Mouse (Mus musculus) forebrain, embryonic 10.5 days (tissue): ENCODE results near the gene Lcn11. TPM values are rescaled to one million over a fixed set of nuclear protein-coding genes. Genes with fewer than 3 reads are reported as not detected.
"Not testable (repeated sequence)": the region's sequence is repeated elsewhere in the genome, so short reads cannot be mapped to it uniquely, and the experiment has no call there.

ENCODE experiments used
- DNase-seq: peaks from one replicate; pipeline ENCODE4 v3.0.0-alpha.2; 2017; ENCODE audit warnings: low spot score; ENCODE audit errors: extremely low spot score
- H3K27ac ChIP-seq: fragments of 300-500 bp; sonication (generic); 2 replicates; pipeline ENCODE4 v1.5.1; 2016; ENCODE audit warnings: mild to moderate bottlenecking
- H3K27me3 ChIP-seq: fragments of 300-500 bp; sonication (generic); 2 replicates; pipeline ENCODE4 v1.6.1; 2016; ENCODE audit warnings: mild to moderate bottlenecking; ENCODE audit not compliant: poor library complexity, severe bottlenecking
- H3K36me3 ChIP-seq: fragments of 300-500 bp; sonication (generic); replicated peaks from 2 replicates; pipeline ENCODE4 v1.6.1; 2016; ENCODE audit warnings: mild to moderate bottlenecking, moderate library complexity
- H3K4me1 ChIP-seq: fragments of 300-500 bp; sonication (generic); 2 replicates; pipeline ENCODE4 v1.6.1; 2016
- H3K4me3 ChIP-seq: fragments of 300-500 bp; sonication (generic); 2 replicates; pipeline ENCODE4 v1.5.1; 2016; ENCODE audit warnings: mild to moderate bottlenecking, moderate library complexity
- H3K9me3 ChIP-seq: fragments of 300-500 bp; sonication (generic); 2 replicates; pipeline ENCODE4 v1.6.1; 2016; ENCODE audit warnings: mild to moderate bottlenecking, moderate library complexity
- WGBS: fragments of 180-500 bp; shearing (Covaris S2); methylation state at CpG from one replicate; pipeline ENCODE4 v1.1.7; 2016; 5-methylcytosine and 5-hydroxymethylcytosine counted together
- polyA plus RNA-seq: library from polyadenylated mRNA; unstranded; fragments of >200 nt; fragmentation: Nextera tagmentation; extraction: Ambion mirVana; gene quantifications from 2 replicates; pipeline ENCODE4 v1.2.1, GENCODE M21; 2016

Lcn11 gene
- polyA plus RNA-seq, 1 experiment from 2014 or later: not detected

- Histone ChIP-seq H3K27ac (no peak within 1 kb of the TSS), H3K27me3 (no peaks in the 10 kb centered on the region), H3K36me3 (no peaks in the 10 kb centered on the region), H3K9me3 (no peaks in the 10 kb centered on the region), H3K4me3 (no peak within 1 kb of the TSS), H3K4me1 (peaks cover 9% of the 10 kb centered on the region)
- WGBS: 86% methylated on average over 3 of the region's 3 CpGs
- no peak for DNase-seq
Observed at GRCm38 (mm10) chr2:25781957-25782356, 5.1 kb downstream of the Lcn11 start, which contains the start of gene Gm13539. Gene Gm13539, plus strand, starts transcription at chr2:25782257.

DNA sequence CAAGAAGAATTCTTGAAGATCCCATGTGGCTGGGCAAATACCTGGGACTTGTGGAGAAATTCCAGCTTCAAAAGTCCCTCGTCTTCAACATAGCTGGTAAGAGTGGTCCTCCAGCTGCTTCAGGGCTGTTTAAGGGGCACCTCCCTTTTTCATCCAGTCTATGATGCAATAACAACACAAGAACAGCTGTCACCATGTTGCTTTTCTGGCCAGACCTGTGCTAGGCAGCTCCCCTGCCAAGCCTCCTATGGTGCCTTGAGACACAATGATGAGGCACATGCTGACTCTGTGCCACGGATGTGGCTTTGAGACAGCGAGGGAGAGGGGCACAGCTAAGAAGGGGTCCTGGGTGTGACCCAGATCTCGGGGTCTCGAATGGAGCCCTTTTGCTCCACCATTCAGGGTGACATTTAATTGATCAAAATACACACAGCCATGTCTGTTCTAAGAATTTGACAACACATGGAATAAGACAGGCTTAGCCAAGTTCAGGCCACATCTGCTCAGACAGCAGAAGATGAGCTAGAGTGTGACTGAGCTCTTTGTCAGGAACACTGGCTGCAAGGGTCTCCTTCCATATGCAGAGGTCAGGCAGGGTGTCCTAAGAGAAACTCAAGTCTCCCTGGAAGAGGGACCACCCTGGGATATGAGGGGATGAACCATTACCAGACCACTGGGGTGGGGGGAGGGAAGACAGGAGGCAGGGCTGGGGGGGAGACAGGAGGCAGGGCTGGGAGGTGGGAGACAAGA lies 8.9 kb downstream of the Lcn11 start:
- no peak for DNase-seq
- H3K4me1 ChIP-seq: peaks cover 9% of the 10 kb centered on the region
- no peaks in the 10 kb centered on the region for H3K9me3 ChIP-seq
- 74% methylated on average over 5 of the region's 5 CpGs for WGBS
- H3K36me3 ChIP-seq: no peaks in the 10 kb centered on the region
- no peak overlapping the region for H3K4me3 ChIP-seq
- no peak overlapping the region for H3K27ac ChIP-seq
- H3K27me3 ChIP-seq: no peaks in the 10 kb centered on the region

DNA sequence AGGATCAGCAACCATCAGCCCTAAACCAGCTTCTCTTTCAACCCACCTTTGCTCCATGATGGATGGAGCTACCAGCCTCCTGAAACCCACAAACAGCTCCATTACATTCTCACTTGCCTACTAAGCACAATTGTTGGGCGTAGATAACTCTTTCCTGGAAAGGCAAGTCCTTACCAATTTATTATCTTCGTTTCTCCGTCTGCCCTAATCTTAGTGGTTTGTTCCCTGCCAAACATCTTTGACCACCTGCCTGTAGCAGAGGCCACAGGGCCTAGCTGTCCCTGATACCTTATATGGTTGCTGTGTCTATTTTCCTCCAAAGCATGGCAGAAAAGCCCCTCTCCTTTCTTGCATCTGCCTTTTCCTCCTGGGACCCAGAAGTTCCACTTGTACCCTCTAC lies 12.3 kb downstream of the Lcn11 start:
- DNase-seq: no peak
- WGBS: 87% methylated on average over 3 of the region's 3 CpGs
- no peaks in the 10 kb centered on the region for H3K27me3 ChIP-seq
- peaks cover 9% of the 10 kb centered on the region for H3K4me1 ChIP-seq
- H3K9me3 ChIP-seq: no peaks in the 10 kb centered on the region
- no peaks in the 10 kb centered on the region for H3K36me3 ChIP-seq
- H3K4me3 ChIP-seq: no peak overlapping the region
- no peak overlapping the region for H3K27ac ChIP-seq

DNA sequence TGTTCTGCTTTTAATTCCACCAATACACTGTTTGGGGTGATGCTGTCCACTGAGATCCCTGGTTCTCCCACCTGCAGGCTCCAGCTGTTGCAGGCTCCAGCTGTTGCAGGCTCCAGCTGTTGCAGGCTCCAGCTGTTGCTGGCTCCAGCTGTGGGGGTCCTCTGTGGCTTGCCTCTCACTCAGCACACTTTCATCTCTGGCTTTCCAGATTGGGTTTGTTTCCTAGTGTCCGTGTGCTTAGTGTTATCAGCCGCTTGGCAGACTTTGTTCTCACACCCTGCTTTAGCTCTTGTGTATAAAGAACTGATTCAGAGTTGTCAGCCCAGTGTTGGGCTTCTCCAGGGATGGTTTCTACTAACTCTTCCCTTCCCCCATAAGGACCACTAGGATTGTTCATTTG lies 20.8 kb downstream of the Lcn11 start:
- 51% methylated on average over 2 of the region's 2 CpGs for WGBS
- no peaks in the 10 kb centered on the region for H3K36me3 ChIP-seq
- DNase-seq: no peak
- no peak overlapping the region for H3K27ac ChIP-seq
- peaks cover 8% of the 10 kb centered on the region for H3K4me1 ChIP-seq
- H3K9me3 ChIP-seq: no peaks in the 10 kb centered on the region
- H3K27me3 ChIP-seq: no peaks in the 10 kb centered on the region
- no peak overlapping the region for H3K4me3 ChIP-seq

- peaks cover 8% of the 10 kb centered on the region for H3K4me1 ChIP-seq
- no peak for DNase-seq
- H3K4me3 ChIP-seq: no peak overlapping the region
- H3K27ac ChIP-seq: no peak overlapping the region
- no peaks in the 10 kb centered on the region for H3K36me3 ChIP-seq
- 65% methylated on average over 5 of the region's 5 CpGs for WGBS
- H3K9me3 ChIP-seq: no peaks in the 10 kb centered on the region
- no peaks in the 10 kb centered on the region for H3K27me3 ChIP-seq
Observed at GRCm38 (mm10) chr2:25798065-25798464, 21.2 kb downstream of the Lcn11 start.

GRCm38 (mm10) chr2:25811711-25812110 lies 34.9 kb downstream of the Lcn11 start:
- no peaks in the 10 kb centered on the region for H3K9me3 ChIP-seq
- H3K27me3 ChIP-seq: no peaks in the 10 kb centered on the region
- H3K36me3 ChIP-seq: no peaks in the 10 kb centered on the region
- no peaks in the 10 kb centered on the region for H3K4me1 ChIP-seq
- H3K4me3 ChIP-seq: no peak overlapping the region
- no peak overlapping the region for H3K27ac ChIP-seq
- no peak for DNase-seq
- 77% methylated on average over 2 of the region's 2 CpGs for WGBS

- Histone ChIP-seq H3K4me1 (no peaks in the 10 kb centered on the region), H3K36me3 (no peaks in the 10 kb centered on the region), H3K4me3 (no peak overlapping the region), H3K9me3 (no peaks in the 10 kb centered on the region), H3K27me3 (no peaks in the 10 kb centered on the region), H3K27ac (no peak overlapping the region)
- no peak for DNase-seq
- WGBS: 79% methylated on average over 5 of the region's 5 CpGs
Observed at GRCm38 (mm10) chr2:25813364-25813763, 36.5 kb downstream of the Lcn11 start.

DNA sequence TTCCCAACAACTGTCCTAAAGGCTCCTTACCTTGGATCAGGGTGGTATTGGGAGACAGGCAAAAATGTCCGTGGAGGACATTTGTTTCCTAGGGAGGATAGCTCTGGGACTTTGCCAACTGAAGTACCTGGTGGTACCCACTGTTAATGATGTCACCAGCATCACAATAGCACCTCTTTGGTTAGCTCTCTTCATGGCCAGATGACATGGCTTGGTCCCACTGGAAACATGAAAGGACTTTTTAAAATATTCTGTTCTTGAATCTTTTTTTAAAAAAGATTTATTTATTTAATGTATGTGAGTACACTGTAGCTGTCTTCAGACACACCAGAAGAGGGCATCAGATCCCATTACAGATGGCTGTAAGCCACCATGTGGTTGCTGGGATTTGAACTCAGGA lies 38.9 kb downstream of the Lcn11 start, which contains the start of gene Glt6d1:
Gene Glt6d1 (minus strand): TSS at position 101 of the 400 bp plus-strand sequence.
- not testable (repeated sequence) for DNase-seq, H3K9me3 ChIP-seq, H3K4me3 ChIP-seq, H3K27me3 ChIP-seq, H3K27ac ChIP-seq, H3K36me3 ChIP-seq, H3K4me1 ChIP-seq
- 80% methylated on average over 1 of the region's 1 CpGs for WGBS

GRCm38 (mm10) chr2:25822806-25823205 lies 46.0 kb downstream of the Lcn11 start, which contains the start of gene Lcn9:
Gene Lcn9, plus strand, starts transcription at chr2:25823153.
- 88% methylated on average over 1 of the region's 1 CpGs for WGBS
- no peak within 1 kb of the TSS for H3K4me3 ChIP-seq
- H3K27ac ChIP-seq: no peak within 1 kb of the TSS
- H3K9me3 ChIP-seq: no peaks in the 10 kb centered on the region
- no peaks in the 10 kb centered on the region for H3K4me1 ChIP-seq
- no peaks in the 10 kb centered on the region for H3K36me3 ChIP-seq
- no peaks in the 10 kb centered on the region for H3K27me3 ChIP-seq
- no peak for DNase-seq

DNA sequence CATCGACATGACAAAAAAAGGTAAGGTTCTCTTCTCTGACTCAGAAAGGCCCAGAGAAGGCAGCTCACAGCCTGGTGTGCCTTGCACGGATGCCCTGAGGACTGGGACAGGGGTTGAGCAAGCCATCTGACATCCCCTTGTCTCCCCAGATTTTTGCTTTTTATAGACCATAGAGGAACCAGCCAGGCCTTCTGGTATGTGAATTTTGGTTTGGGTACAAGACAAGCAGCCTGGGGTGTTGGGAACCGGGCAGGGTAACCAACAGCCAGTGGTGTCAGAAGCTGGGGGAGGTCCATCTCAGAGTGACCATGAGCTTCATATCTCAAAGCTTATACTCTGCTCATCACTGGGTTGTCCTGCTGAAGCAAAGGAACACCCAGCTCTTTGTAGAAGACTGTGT lies 47.9 kb downstream of the Lcn11 start:
- Histone ChIP-seq H3K4me3 (no peak overlapping the region), H3K27me3 (no peaks in the 10 kb centered on the region), H3K36me3 (no peaks in the 10 kb centered on the region), H3K9me3 (no peaks in the 10 kb centered on the region), H3K4me1 (no peaks in the 10 kb centered on the region), H3K27ac (no peak overlapping the region)
- WGBS: 93% methylated on average over 3 of the region's 3 CpGs
- no peak for DNase-seq

DNA sequence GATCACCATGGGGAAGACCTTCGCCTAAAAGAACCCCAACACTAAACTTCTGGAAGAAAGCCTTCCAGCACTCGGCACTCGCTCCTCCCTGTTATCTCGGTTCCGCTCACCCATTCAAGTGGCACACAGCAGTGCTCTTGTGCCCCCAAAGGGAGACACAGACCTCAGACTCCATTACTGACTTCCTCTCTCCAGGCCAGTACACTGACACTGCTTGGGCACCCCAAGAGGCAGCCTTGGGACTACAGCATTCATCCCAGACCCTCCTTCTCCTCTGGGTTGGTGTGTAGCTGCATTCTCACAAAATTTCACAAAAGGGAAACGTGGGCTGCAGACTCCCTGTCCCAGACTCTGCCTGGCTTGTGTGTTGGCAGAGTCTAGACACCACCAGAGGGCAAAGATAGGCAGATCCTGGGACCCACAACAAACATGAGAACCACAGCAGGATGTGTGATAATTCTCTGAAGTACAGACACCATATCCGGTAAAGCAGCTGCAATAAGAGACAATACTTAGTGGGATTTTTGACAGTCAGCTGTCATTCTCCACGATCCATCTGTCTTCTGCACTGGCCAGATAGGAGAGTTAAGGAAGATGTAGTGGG lies 51.6 kb downstream of the Lcn11 start:
- Histone ChIP-seq H3K4me1 (no peaks in the 10 kb centered on the region), H3K27ac (no peak overlapping the region), H3K27me3 (no peaks in the 10 kb centered on the region), H3K4me3 (no peak overlapping the region), H3K9me3 (no peaks in the 10 kb centered on the region), H3K36me3 (no peaks in the 10 kb centered on the region)
- 82% methylated on average over 8 of the region's 8 CpGs for WGBS
- DNase-seq: no peak
